Mouse (Mus musculus): ENCODE results near the gene Pebp1.

The Pebp1 gene

GRCm38 (mm10) chr5:117277784-117278183 is 9.6 kb downstream of the Pebp1 start:
- H3K27me3 ChIP-seq (ENCODE audit: control insufficient read depth, insufficient read depth, low read length, poor library complexity, severe bottlenecking) = no peaks in the 10 kb centered on the region
- DNase-seq (ENCODE audit: low read depth, low spot score) = peak; percentile 19
- H3K36me3 ChIP-seq (ENCODE audit: control insufficient read depth, insufficient read depth, low read length, poor library complexity, severe bottlenecking) = no peaks in the 10 kb centered on the region

GRCm38 (mm10) chr5:117274817-117275216 is 12.6 kb downstream of the Pebp1 start:
- peak; percentile 33 for DNase-seq (ENCODE audit: low read depth, low spot score)
- H3K27me3 ChIP-seq (ENCODE audit: control insufficient read depth, insufficient read depth, low read length, poor library complexity, severe bottlenecking) = no peaks in the 10 kb centered on the region
- H3K36me3 ChIP-seq (ENCODE audit: control insufficient read depth, insufficient read depth, low read length, poor library complexity, severe bottlenecking) = peaks cover 3% of the 10 kb centered on the region; the same call in 1 of the 2 replicates

- Histone ChIP-seq H3K36me3 (ENCODE audit: control insufficient read depth, insufficient read depth, low read length, poor library complexity, severe bottlenecking) (peaks cover 3% of the 10 kb centered on the region; the same call in 1 of the 2 replicates), H3K27me3 (ENCODE audit: control insufficient read depth, insufficient read depth, low read length, poor library complexity, severe bottlenecking) (no peaks in the 10 kb centered on the region)
- no peak for DNase-seq (ENCODE audit: low read depth, low spot score)
Observed at GRCm38 (mm10) chr5:117271945-117272344, 15.5 kb downstream of the Pebp1 start.

GRCm38 (mm10) chr5:117269395-117269794 is 18.0 kb downstream of the Pebp1 start:
- peaks cover 3% of the 10 kb centered on the region for H3K36me3 ChIP-seq (ENCODE audit: control insufficient read depth, insufficient read depth, low read length, poor library complexity, severe bottlenecking)
- no peaks in the 10 kb centered on the region for H3K27me3 ChIP-seq (ENCODE audit: control insufficient read depth, insufficient read depth, low read length, poor library complexity, severe bottlenecking)
- no peak for DNase-seq (ENCODE audit: low read depth, low spot score)

GRCm38 (mm10) chr5:117268749-117269148 is 18.7 kb downstream of the Pebp1 start:
- DNase-seq (ENCODE audit: low read depth, low spot score) = no peak

GRCm38 (mm10) chr5:117267913-117268312 is 19.5 kb downstream of the Pebp1 start:
- H3K36me3 ChIP-seq (ENCODE audit: control insufficient read depth, insufficient read depth, low read length, poor library complexity, severe bottlenecking) = peaks cover 16% of the 10 kb centered on the region
- no peak for DNase-seq (ENCODE audit: low read depth, low spot score)

More at GRCm38 (mm10) chr5:117268749-117269148, 18.7 kb downstream of the Pebp1 start:
- Histone ChIP-seq H3K27me3 (ENCODE audit: control insufficient read depth, insufficient read depth, low read length, poor library complexity, severe bottlenecking) (no peaks in the 10 kb centered on the region), H3K36me3 (ENCODE audit: control insufficient read depth, insufficient read depth, low read length, poor library complexity, severe bottlenecking) (peaks cover 8% of the 10 kb centered on the region)

GRCm38 (mm10) chr5:117264701-117265100 is 22.7 kb downstream of the Pebp1 start:
- Histone ChIP-seq H3K27me3 (ENCODE audit: control insufficient read depth, insufficient read depth, low read length, poor library complexity, severe bottlenecking) (no peaks in the 10 kb centered on the region), H3K36me3 (ENCODE audit: control insufficient read depth, insufficient read depth, low read length, poor library complexity, severe bottlenecking) (peaks cover 18% of the 10 kb centered on the region)
- no peak for DNase-seq (ENCODE audit: low read depth, low spot score)

More at GRCm38 (mm10) chr5:117267913-117268312, 19.5 kb downstream of the Pebp1 start:
- no peaks in the 10 kb centered on the region for H3K27me3 ChIP-seq (ENCODE audit: control insufficient read depth, insufficient read depth, low read length, poor library complexity, severe bottlenecking)

- no peaks in the 10 kb centered on the region for H3K27me3 ChIP-seq (ENCODE audit: control insufficient read depth, insufficient read depth, low read length, poor library complexity, severe bottlenecking)
Observed at GRCm38 (mm10) chr5:117263566-117263965, 23.9 kb downstream of the Pebp1 start.

GRCm38 (mm10) chr5:117258276-117258675 is 29.1 kb downstream of the Pebp1 start:
- Histone ChIP-seq H3K36me3 (ENCODE audit: control insufficient read depth, insufficient read depth, low read length, poor library complexity, severe bottlenecking) (peaks cover 22% of the 10 kb centered on the region), H3K27me3 (ENCODE audit: control insufficient read depth, insufficient read depth, low read length, poor library complexity, severe bottlenecking) (no peaks in the 10 kb centered on the region)
- no peak for DNase-seq (ENCODE audit: low read depth, low spot score)

More at GRCm38 (mm10) chr5:117263566-117263965, 23.9 kb downstream of the Pebp1 start:
- peaks cover 24% of the 10 kb centered on the region for H3K36me3 ChIP-seq (ENCODE audit: control insufficient read depth, insufficient read depth, low read length, poor library complexity, severe bottlenecking)
- no peak for DNase-seq (ENCODE audit: low read depth, low spot score)

- DNase-seq (ENCODE audit: low read depth, low spot score) = no peak
- H3K27me3 ChIP-seq (ENCODE audit: control insufficient read depth, insufficient read depth, low read length, poor library complexity, severe bottlenecking) = no peaks in the 10 kb centered on the region
- peaks cover 20% of the 10 kb centered on the region for H3K36me3 ChIP-seq (ENCODE audit: control insufficient read depth, insufficient read depth, low read length, poor library complexity, severe bottlenecking)
Observed at GRCm38 (mm10) chr5:117251763-117252162, 35.7 kb downstream of the Pebp1 start.

GRCm38 (mm10) chr5:117250796-117251195 is 36.6 kb downstream of the Pebp1 start:
- no peaks in the 10 kb centered on the region for H3K27me3 ChIP-seq (ENCODE audit: control insufficient read depth, insufficient read depth, low read length, poor library complexity, severe bottlenecking)
- no peak for DNase-seq (ENCODE audit: low read depth, low spot score)
- peaks cover 19% of the 10 kb centered on the region for H3K36me3 ChIP-seq (ENCODE audit: control insufficient read depth, insufficient read depth, low read length, poor library complexity, severe bottlenecking)

- H3K27me3 ChIP-seq (ENCODE audit: control insufficient read depth, insufficient read depth, low read length, poor library complexity, severe bottlenecking) = no peaks in the 10 kb centered on the region
- peaks cover 17% of the 10 kb centered on the region for H3K36me3 ChIP-seq (ENCODE audit: control insufficient read depth, insufficient read depth, low read length, poor library complexity, severe bottlenecking)
- DNase-seq (ENCODE audit: low read depth, low spot score) = no peak
Observed at GRCm38 (mm10) chr5:117248351-117248750, 39.1 kb downstream of the Pebp1 start.

- Histone ChIP-seq H3K27me3 (ENCODE audit: control insufficient read depth, insufficient read depth, low read length, poor library complexity, severe bottlenecking) (no peaks in the 10 kb centered on the region), H3K36me3 (ENCODE audit: control insufficient read depth, insufficient read depth, low read length, poor library complexity, severe bottlenecking) (peaks cover 21% of the 10 kb centered on the region)
- DNase-seq (ENCODE audit: low read depth, low spot score) = no peak
Observed at GRCm38 (mm10) chr5:117245170-117245569, 42.3 kb downstream of the Pebp1 start.

- no peak for DNase-seq (ENCODE audit: low read depth, low spot score)
- no peaks in the 10 kb centered on the region for H3K27me3 ChIP-seq (ENCODE audit: control insufficient read depth, insufficient read depth, low read length, poor library complexity, severe bottlenecking)
- H3K36me3 ChIP-seq (ENCODE audit: control insufficient read depth, insufficient read depth, low read length, poor library complexity, severe bottlenecking) = peaks cover 20% of the 10 kb centered on the region
Observed at GRCm38 (mm10) chr5:117242671-117243478, 44.5 kb downstream of the Pebp1 start.

- no peak for DNase-seq (ENCODE audit: low read depth, low spot score)
- Histone ChIP-seq H3K27me3 (ENCODE audit: control insufficient read depth, insufficient read depth, low read length, poor library complexity, severe bottlenecking) (no peaks in the 10 kb centered on the region), H3K36me3 (ENCODE audit: control insufficient read depth, insufficient read depth, low read length, poor library complexity, severe bottlenecking) (peaks cover 22% of the 10 kb centered on the region)
Observed at GRCm38 (mm10) chr5:117241935-117242531, 45.4 kb downstream of the Pebp1 start.
